Mouse (Mus musculus) hindbrain, embryonic 16.5 days (tissue): ENCODE data around the gene Foxp1. TPM values are rescaled to one million over a fixed set of nuclear protein-coding genes. Genes with fewer than 3 reads are reported as not detected.

Source experiments
- ATAC-seq: fragments of 200-750 bp; cut with Nextera tagmentation; 2 replicates; pipeline ENCODE4 v1.8.0; 2017; ENCODE audit warnings: moderate TSS enrichment, moderate library complexity
- H3K27ac ChIP-seq: fragments of 300-500 bp; sonication (generic); 2 replicates; pipeline ENCODE4 v1.5.1; 2014; ENCODE audit warnings: low read depth, mild to moderate bottlenecking, control low read depth, low read length, moderate library complexity
- H3K27me3 ChIP-seq: fragments of 300-500 bp; sonication (generic); replicated peaks from 2 replicates; pipeline ENCODE4 v1.6.1; 2014; ENCODE audit warnings: low read length; ENCODE audit not compliant: control insufficient read depth, insufficient read depth
- H3K36me3 ChIP-seq: fragments of 300-500 bp; sonication (generic); 2 replicates; pipeline ENCODE4 v1.6.1; 2014; ENCODE audit warnings: mild to moderate bottlenecking, low read length, moderate library complexity, mixed read lengths; ENCODE audit not compliant: control insufficient read depth, insufficient read depth
- H3K4me1 ChIP-seq: fragments of 300-500 bp; sonication (generic); 2 replicates; pipeline ENCODE4 v1.6.1; 2014; ENCODE audit warnings: low read depth, low read length; ENCODE audit not compliant: control insufficient read depth, insufficient read depth
- H3K4me2 ChIP-seq: fragments of 300-500 bp; sonication (generic); 2 replicates; pipeline ENCODE4 v1.6.1; 2014; ENCODE audit warnings: mild to moderate bottlenecking, low read length, control low read depth, moderate library complexity
- H3K4me3 ChIP-seq: fragments of 300-500 bp; sonication (generic); 2 replicates; pipeline ENCODE4 v1.5.1; 2014; ENCODE audit warnings: mild to moderate bottlenecking, low read length, control low read depth, moderate library complexity
- H3K9ac ChIP-seq: fragments of 300-500 bp; sonication (generic); 2 replicates; pipeline ENCODE4 v1.6.1; 2014; ENCODE audit warnings: low read depth, mild to moderate bottlenecking, control low read depth, low read length, moderate library complexity
- H3K9me3 ChIP-seq: fragments of 300-500 bp; sonication (generic); 2 replicates; pipeline ENCODE4 v1.6.1; 2014; ENCODE audit warnings: mild to moderate bottlenecking, low read length, moderate library complexity; ENCODE audit not compliant: control insufficient read depth
- WGBS: fragments of 180-500 bp; shearing (Covaris S2); extraction: QIAGEN DNeasy Blood & Tissue Kit; methylation state at CpG from one replicate; pipeline ENCODE4 v1.1.7; 2014; 5-methylcytosine and 5-hydroxymethylcytosine counted together
- polyA plus RNA-seq: library from polyadenylated mRNA; unstranded; fragments of >200 nt; fragmentation: Nextera tagmentation; extraction: Ambion mirVana; gene quantifications from 2 replicates; pipeline ENCODE4 v1.2.1, GENCODE M21; 2015

Gene Foxp1
- polyA plus RNA-seq, 1 experiment from 2014 or later: 47.8 TPM

- no peaks in the 10 kb centered on the region for H3K9me3 ChIP-seq
- 0 out of 2 replicates have a peak, but pooled peaks cover 2% of the 10 kb centered on the region for H3K27me3 ChIP-seq
- H3K4me2 ChIP-seq: no peak overlapping the region
- 76% methylated on average over 7 of the region's 7 CpGs for whole genome bisulfite sequencing
- peaks cover 6% of the 10 kb centered on the region; the same call in 1 of the 2 replicates for H3K4me1 ChIP-seq
- no peak overlapping the region for H3K4me3 ChIP-seq
- no peak overlapping the region for H3K9ac ChIP-seq
- no peak for ATAC-seq
- H3K27ac ChIP-seq: no peak overlapping the region
- H3K36me3 ChIP-seq: no peaks in the 10 kb centered on the region
These were observed 529.8 kb downstream of the Foxp1 start for GRCm38 (mm10) chr6:98992772-98993147.

DNA sequence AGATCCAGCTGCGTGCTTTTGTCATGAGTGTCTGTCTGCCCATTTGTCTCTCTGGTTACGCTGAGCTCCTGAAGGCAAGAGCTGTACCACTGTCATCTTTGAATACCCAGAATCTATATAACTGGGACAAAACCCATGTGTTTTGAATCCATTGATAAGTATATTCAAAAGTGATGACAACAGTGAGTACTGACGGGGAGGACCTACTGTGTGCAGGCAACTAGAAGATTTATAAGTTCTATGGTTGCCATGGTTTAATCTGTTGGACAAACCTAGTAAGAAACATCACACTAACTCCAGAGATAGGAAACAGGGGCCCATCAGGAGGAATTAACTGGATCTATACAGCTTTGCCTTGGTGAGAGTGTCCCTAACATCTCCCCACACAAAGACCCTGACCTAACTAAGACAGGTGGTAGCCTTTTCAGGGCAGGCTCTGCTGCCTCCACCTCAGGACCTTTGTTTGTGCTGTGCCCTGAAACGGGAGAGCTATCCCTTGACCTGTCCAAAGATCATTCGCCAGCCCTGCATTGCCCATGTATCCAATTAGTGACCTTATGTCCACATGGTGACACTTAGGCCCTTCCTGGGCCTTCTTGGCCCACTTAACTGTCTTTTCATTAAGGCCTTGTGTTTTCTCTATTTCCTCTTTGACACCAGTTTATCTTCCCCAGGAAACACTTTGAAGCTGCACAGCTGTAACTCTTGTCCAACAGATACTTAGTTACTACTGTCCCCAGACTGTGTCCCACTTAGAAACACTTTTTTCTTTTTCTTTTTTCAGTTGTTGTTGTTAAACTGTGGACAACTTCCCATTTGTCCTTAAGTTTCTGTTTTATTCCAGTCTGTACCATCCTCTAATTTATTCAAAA, 530.4 kb downstream of the Foxp1 start:
- H3K4me2 ChIP-seq: no peak overlapping the region
- 79% methylated on average over 5 of the region's 5 CpGs for WGBS
- H3K36me3 ChIP-seq: no peaks in the 10 kb centered on the region
- no peaks in the 10 kb centered on the region for H3K9me3 ChIP-seq
- no peak overlapping the region for H3K9ac ChIP-seq
- no peak for ATAC-seq
- H3K27ac ChIP-seq: no peak overlapping the region
- 0 out of 2 replicates have a peak, but pooled peaks cover 2% of the 10 kb centered on the region for H3K27me3 ChIP-seq
- H3K4me3 ChIP-seq: no peak overlapping the region
- peaks cover 6% of the 10 kb centered on the region; the same call in 1 of the 2 replicates for H3K4me1 ChIP-seq

GRCm38 (mm10) chr6:98987533-98988169, 534.9 kb downstream of the Foxp1 start:
- Histone ChIP-seq H3K36me3 (no peaks in the 10 kb centered on the region), H3K27me3 (no peaks in the 10 kb centered on the region), H3K4me1 (no peaks in the 10 kb centered on the region; the same call in 1 of the 2 replicates), H3K27ac (no peak overlapping the region), H3K4me2 (no peak overlapping the region), H3K9me3 (no peaks in the 10 kb centered on the region), H3K9ac (no peak overlapping the region), H3K4me3 (no peak overlapping the region)
- WGBS: 86% methylated on average over 6 of the region's 6 CpGs
- no peak for ATAC-seq

- no peak for ATAC-seq
- Histone ChIP-seq H3K4me3 (no peak overlapping the region), H3K4me2 (no peak overlapping the region), H3K27me3 (no peaks in the 10 kb centered on the region), H3K27ac (no peak overlapping the region), H3K9me3 (no peaks in the 10 kb centered on the region), H3K9ac (no peak overlapping the region), H3K36me3 (no peaks in the 10 kb centered on the region), H3K4me1 (no peaks in the 10 kb centered on the region)
- WGBS: 84% methylated on average over 2 of the region's 2 CpGs
These were observed 537.1 kb downstream of the Foxp1 start for GRCm38 (mm10) chr6:98985452-98985851.

- ATAC-seq: no peak
- Histone ChIP-seq H3K4me3 (no peak overlapping the region), H3K9me3 (no peaks in the 10 kb centered on the region), H3K4me2 (no peak overlapping the region), H3K27me3 (no peaks in the 10 kb centered on the region), H3K4me1 (no peaks in the 10 kb centered on the region), H3K36me3 (no peaks in the 10 kb centered on the region), H3K27ac (no peak overlapping the region), H3K9ac (no peak overlapping the region)
- WGBS: 88% methylated on average over 6 of the region's 6 CpGs
These were observed 537.9 kb downstream of the Foxp1 start for GRCm38 (mm10) chr6:98984626-98985025.

- H3K27me3 ChIP-seq: no peaks in the 10 kb centered on the region
- ATAC-seq: no peak
- WGBS: 78% methylated on average over 2 of the region's 2 CpGs
- H3K9me3 ChIP-seq: no peaks in the 10 kb centered on the region
- H3K27ac ChIP-seq: no peak overlapping the region
- H3K36me3 ChIP-seq: no peaks in the 10 kb centered on the region
- H3K4me2 ChIP-seq: no peak overlapping the region
- H3K4me1 ChIP-seq: no peaks in the 10 kb centered on the region
- no peak overlapping the region for H3K9ac ChIP-seq
- no peak overlapping the region for H3K4me3 ChIP-seq
These were observed 538.5 kb downstream of the Foxp1 start for GRCm38 (mm10) chr6:98984026-98984425.

- H3K27me3 ChIP-seq: no peaks in the 10 kb centered on the region
- no peaks in the 10 kb centered on the region for H3K36me3 ChIP-seq
- no peak overlapping the region for H3K27ac ChIP-seq
- H3K4me3 ChIP-seq: no peak overlapping the region
- H3K4me2 ChIP-seq: no peak overlapping the region
- H3K9me3 ChIP-seq: no peaks in the 10 kb centered on the region
- no peak overlapping the region for H3K9ac ChIP-seq
- H3K4me1 ChIP-seq: no peaks in the 10 kb centered on the region
- ATAC-seq: no peak
- 90% methylated on average over 3 of the region's 3 CpGs for WGBS
These were observed 539.1 kb downstream of the Foxp1 start for GRCm38 (mm10) chr6:98983311-98983838.

DNA sequence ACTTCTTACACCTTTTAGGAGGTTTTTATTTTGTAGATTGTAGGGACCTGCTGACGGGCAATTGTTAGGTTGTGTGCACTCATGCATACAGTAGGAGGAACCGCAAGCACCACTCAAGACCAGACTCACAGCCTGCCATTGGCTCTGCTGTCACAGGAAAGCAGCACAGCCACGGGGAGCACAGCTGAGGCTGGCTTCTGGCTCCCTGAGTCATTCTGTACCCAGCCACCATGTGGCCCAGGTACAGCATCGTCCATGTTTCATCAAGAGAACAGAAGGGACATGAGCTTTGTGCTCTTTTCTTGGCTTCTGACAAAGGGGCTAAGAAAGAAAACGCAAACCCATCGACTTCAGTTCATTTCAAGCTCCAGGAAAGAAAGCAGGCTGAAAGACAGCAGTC, 541.3 kb downstream of the Foxp1 start:
- Histone ChIP-seq H3K27me3 (no peaks in the 10 kb centered on the region), H3K9ac (no peak overlapping the region), H3K36me3 (peaks cover 2% of the 10 kb centered on the region; the same call in 1 of the 2 replicates), H3K4me3 (no peak overlapping the region), H3K9me3 (no peaks in the 10 kb centered on the region), H3K4me1 (no peaks in the 10 kb centered on the region), H3K27ac (no peak overlapping the region), H3K4me2 (no peak overlapping the region)
- ATAC-seq: no peak
- 64% methylated on average over 6 of the region's 6 CpGs for whole genome bisulfite sequencing

DNA sequence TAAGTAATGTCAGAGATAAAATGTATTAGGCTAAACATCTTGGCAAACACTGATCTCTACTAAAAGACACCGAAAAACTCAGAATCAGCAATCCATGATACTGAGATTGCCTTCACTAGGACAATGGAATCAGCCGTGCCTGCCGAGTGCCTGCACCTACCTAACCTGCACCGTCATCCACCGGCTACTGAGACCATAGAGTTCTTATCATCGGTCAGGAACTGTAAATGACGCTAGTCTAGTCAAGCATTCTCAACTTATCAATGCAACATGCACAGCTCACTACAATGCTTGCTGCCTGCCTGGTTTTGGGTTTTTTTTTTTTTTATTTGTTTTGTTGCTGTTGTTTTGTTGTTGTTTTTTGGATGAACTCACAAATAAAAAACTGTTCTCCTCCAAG, 542.1 kb downstream of the Foxp1 start:
- no peaks in the 10 kb centered on the region for H3K27me3 ChIP-seq
- no peak overlapping the region for H3K9ac ChIP-seq
- H3K4me1 ChIP-seq: no peaks in the 10 kb centered on the region
- 95% methylated on average over 7 of the region's 7 CpGs for WGBS
- H3K27ac ChIP-seq: no peak overlapping the region
- no peak for ATAC-seq
- H3K4me2 ChIP-seq: no peak overlapping the region
- no peak overlapping the region for H3K4me3 ChIP-seq
- H3K36me3 ChIP-seq: peaks cover 2% of the 10 kb centered on the region; the same call in 1 of the 2 replicates
- H3K9me3 ChIP-seq: no peaks in the 10 kb centered on the region
